Comparison of ENCODE assay signal across 11 mouse cellular contexts in the genomic region with DNA sequence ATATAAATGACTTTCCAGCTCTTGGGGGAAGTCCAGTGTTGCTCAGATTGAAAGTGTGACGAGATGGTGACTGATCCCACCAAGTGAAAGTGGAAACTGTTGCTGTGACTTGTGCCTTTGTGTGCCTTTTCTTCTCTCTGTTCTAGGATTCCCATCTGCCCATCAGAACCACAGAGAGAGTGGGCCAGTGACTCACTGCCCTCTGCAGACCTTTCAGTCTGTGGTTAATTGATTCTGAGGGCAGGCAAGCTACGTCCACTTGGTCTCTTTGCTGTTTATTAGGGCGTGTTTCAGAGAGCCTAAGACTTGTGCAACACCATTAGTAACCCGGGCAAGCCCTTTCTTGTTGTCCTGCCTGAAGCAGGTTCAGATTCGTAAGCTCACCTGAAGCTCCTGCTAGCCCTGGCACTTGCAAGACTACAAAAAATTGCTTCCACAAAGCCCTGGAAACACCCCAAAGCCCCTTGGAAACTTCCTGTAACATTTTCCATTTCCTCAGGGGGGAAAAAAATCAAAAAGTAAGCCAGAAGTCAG. TPM values are rescaled to one million over a fixed set of nuclear protein-coding genes. Genes with fewer than 3 reads are reported as not detected.
DNase-seq lines count a peak whose midpoint lies in the region; ATAC-seq and TF ChIP-seq lines count a peak whose summit lies in the region.
"Had no signal": no experiment of that assay in that cellular context is flagged by ENCODE, and none has a peak within 500 bp of the region (broad histone marks: within the 10 kb centered on the region; RNA-seq: fewer than 3 reads in every experiment).

No protein-coding gene starts in this region.

- no peak overlapping the region for H3K4me3 ChIP-seq in heart, postnatal 0 days (ENCODE audit: low read depth, low read length)
- no peak overlapping the region for H3K4me3 ChIP-seq in intestine, postnatal 0 days (ENCODE audit: low read depth, low read length)

- no peak overlapping the region for H3K9ac ChIP-seq in heart, postnatal 0 days (replicated peaks; ENCODE audit: low read depth, low read length)
- H3K9ac ChIP-seq in intestine, postnatal 0 days (ENCODE audit: low read depth, low read length) = no peak overlapping the region

- no peaks in the 10 kb centered on the region for H3K36me3 ChIP-seq in heart, postnatal 0 days (replicated peaks; ENCODE audit: control insufficient read depth, insufficient read depth, low read length)
- H3K36me3 ChIP-seq in intestine, postnatal 0 days (ENCODE audit: control insufficient read depth, insufficient read depth) = no peaks in the 10 kb centered on the region; the same call in 1 of the 2 replicates

- H3K9me3 ChIP-seq in heart, postnatal 0 days (replicated peaks; ENCODE audit: control insufficient read depth, low read length) = no peaks in the 10 kb centered on the region
- H3K9me3 ChIP-seq in intestine, postnatal 0 days (ENCODE audit: control insufficient read depth) = no peaks in the 10 kb centered on the region

- H3K27ac ChIP-seq in heart, postnatal 0 days (ENCODE audit: low read depth) = peak overlapping the region; percentile 39; the same call in 1 of the 2 replicates
- no peak overlapping the region for H3K27ac ChIP-seq in intestine, postnatal 0 days (ENCODE audit: low read depth, low read length)

- H3K4me1 ChIP-seq in heart, postnatal 0 days (ENCODE audit: control insufficient read depth, insufficient read depth) = no peaks in the 10 kb centered on the region
- no peaks in the 10 kb centered on the region for H3K4me1 ChIP-seq in intestine, postnatal 0 days (replicated peaks; ENCODE audit: control insufficient read depth, insufficient read depth, low read length)

- 71% methylated on average over 5 of the region's 5 CpGs for WGBS in heart, postnatal 0 days
- WGBS in intestine, postnatal 0 days = 47% methylated on average over 5 of the region's 5 CpGs

- TF ChIP-seq CTCF in heart, postnatal 0 days (IDR thresholded peaks at IDR 0.05; ENCODE audit: low read depth) = no peak
- no peak for TF ChIP-seq CTCF in intestine, postnatal 0 days (IDR thresholded peaks at IDR 0.05; ENCODE audit: low read depth)

- no peak overlapping the region for H3K4me2 ChIP-seq in heart, postnatal 0 days (ENCODE audit: low read depth, low read length)
- H3K4me2 ChIP-seq in intestine, postnatal 0 days (replicated peaks; ENCODE audit: low read depth) = no peak overlapping the region

- no peak for ATAC-seq in heart, postnatal 0 days (ENCODE audit: insufficient read depth, low read depth)
- peak; percentile 23; the same call in 1 of the 2 replicates for ATAC-seq in megakaryocyte progenitor cell, adult 5-6 weeks (replicated peaks; ENCODE audit: poor library complexity)
- ATAC-seq in intestine, postnatal 0 days = no peak
- ATAC-seq: Patski had no signal

- TF ChIP-seq EP300 in heart, postnatal 0 days (IDR thresholded peaks at IDR 0.05; ENCODE audit: low read depth) = no peak

- intact Hi-C loops in heart, postnatal 14 days (cut with DNase I) = no loop called here

- DNase-seq in heart, postnatal 0 days (ENCODE audit: low spot score) = no peak
- DNase-seq in heart, postnatal 14 days = no peak
- peak; percentile 78 for DNase-seq in 416B (ENCODE audit: low read depth)
- DNase-seq in adipocyte (ENCODE audit: low spot score) = peak; percentile 58
- no peak for DNase-seq in testis, postnatal 10 days (ENCODE audit: low spot score)
- no peak for DNase-seq in cerebellum, adult 8-10 months
- DNase-seq: kidney, adult 18-20 months; thymus, adult 18-20 months had no signal

- H3K27me3 ChIP-seq in heart, postnatal 0 days (ENCODE audit: control insufficient read depth, insufficient read depth, low read length) = no peaks in the 10 kb centered on the region
- no peaks in the 10 kb centered on the region for H3K27me3 ChIP-seq in intestine, postnatal 0 days (replicated peaks; ENCODE audit: control insufficient read depth, insufficient read depth, low read length)
- H3K27me3 ChIP-seq: Patski had no signal

RNA-seq across cellular contexts. Expression of a gene that starts 52.5 kb away (rescaled TPM):
- 13.6 and 31.4 TPM in 2 replicates for total RNA-seq in heart, postnatal 0 days (2014; rRNA removed; ENCODE audit: low replicate concordance)
- 5.5 and 5.6 TPM in 2 replicates for polyA plus RNA-seq in heart, postnatal 0 days (2015; fragmentation: Nextera tagmentation; extraction: Ambion mirVana)
- 10 to 100 TPM; 14.2 to 14.5 TPM for total RNA-seq in heart, postnatal 14 days (2021)
- 25.4 and 33.9 TPM in 2 replicates for total RNA-seq in megakaryocyte progenitor cell, adult 5-6 weeks (2015)
- total RNA-seq in megakaryocyte progenitor cell, adult 5-6 weeks (2017) = 22.8 and 31.9 TPM in 2 replicates
- 4.9 and 6.5 TPM in 2 replicates for polyA plus RNA-seq in intestine, postnatal 0 days (2015; fragmentation: Nextera tagmentation; extraction: Ambion mirVana)

Comparison
In these comparisons a context has a peak if more than half of its experiments do, and no peak if none do; other contexts are left out.
1. DNase-seq: peak in 416B (single experiment) and adipocyte (single experiment); none in heart, postnatal 0 days (single experiment), heart, postnatal 14 days (0 of 2), testis, postnatal 10 days (single experiment) and cerebellum, adult 8-10 months (single experiment).